Mouse (Mus musculus) embryonic fibroblast, embryonic 13.5 days (primary cell): ENCODE data around the gene Kdr.

Source experiments
- CTCF ChIP-seq: IDR thresholded peaks from 2 replicates; pipeline ENCODE4 v1.5.1; 2011; ENCODE audit warnings: mild to moderate bottlenecking, control low read depth, low read length, moderate library complexity, borderline replicate concordance; ENCODE audit not compliant: insufficient read depth
- POLR2A ChIP-seq: IDR thresholded peaks from 2 replicates; pipeline ENCODE4 v1.6.1; 2011; ENCODE audit warnings: low read depth, mild to moderate bottlenecking, control low read depth, low read length, moderate library complexity

- TF ChIP-seq CTCF (no peak), POLR2A (no peak)
Observed at GRCm38 (mm10) chr5:75979108-75979507, 850 bp upstream of the Kdr start.
